Comparison of ENCODE assay signal across 25 mouse cellular contexts in the genomic region with DNA sequence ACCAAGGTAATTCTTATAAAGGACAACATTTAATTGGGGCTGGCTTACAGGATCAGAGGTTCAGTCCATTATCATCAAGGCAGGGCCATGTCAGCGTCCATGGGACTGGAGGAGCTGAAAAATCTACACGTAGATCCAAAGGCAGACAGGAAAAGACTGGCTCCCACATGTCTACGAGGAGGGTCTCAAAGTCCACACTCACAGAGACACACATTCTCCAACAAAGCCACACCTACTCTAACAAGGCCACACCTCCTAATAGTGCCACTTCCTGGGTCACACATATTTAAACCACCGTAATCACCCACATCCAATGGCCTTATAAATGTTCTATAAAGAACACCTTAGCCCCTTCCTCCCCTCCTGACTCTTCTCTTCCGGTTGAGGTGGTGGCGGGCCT. TPM values are rescaled to one million over a fixed set of nuclear protein-coding genes. Genes with fewer than 3 reads are reported as not detected.
DNase-seq lines count a peak whose midpoint lies in the region; ATAC-seq and TF ChIP-seq lines count a peak whose summit lies in the region.
"Had no signal": no experiment of that assay in that cellular context is flagged by ENCODE, and none has a peak within 500 bp of the region (broad histone marks: within the 10 kb centered on the region; RNA-seq: fewer than 3 reads in every experiment).

No protein-coding gene starts in this region.

- no peaks in the 10 kb centered on the region for H3K36me3 ChIP-seq in intestine, postnatal 0 days (ENCODE audit: control insufficient read depth, insufficient read depth)
- H3K36me3 ChIP-seq in stomach, postnatal 0 days (ENCODE audit: control insufficient read depth, insufficient read depth, low read length), result no peaks in the 10 kb centered on the region
- H3K36me3 ChIP-seq: forebrain, embryonic 10.5 days; G1E; hindbrain, embryonic 10.5 days; hindbrain, embryonic 13.5 days had no signal

- peak; percentile 62 for DNase-seq in heart, adult 11 months
- DNase-seq in heart, postnatal 36 days, result no peak
- peak; percentile 6 for DNase-seq in testis, postnatal 10 days (ENCODE audit: low spot score)
- no peak for DNase-seq in testis, postnatal 14 days (ENCODE audit: low spot score)
- no peak for DNase-seq in lung, postnatal 4 days
- no peak for DNase-seq in stomach, postnatal 0 days (ENCODE audit: low spot score)
- DNase-seq: adrenal gland, adult 2 months; adrenal gland, postnatal 36 days; B cell, adult 2 months; cerebellum, adult 18-20 months; cerebellum, adult 9-10 months; cerebellum, postnatal 14 days; gastrocnemius, postnatal 10 days; gastrocnemius, postnatal 36 days had no signal

- WGBS in intestine, postnatal 0 days, result 60% methylated on average over 6 of the region's 6 CpGs
- 85% methylated on average over 6 of the region's 6 CpGs for WGBS in stomach, postnatal 0 days

- no peak overlapping the region for H3K9ac ChIP-seq in intestine, postnatal 0 days (ENCODE audit: low read depth, low read length)
- H3K9ac ChIP-seq in stomach, postnatal 0 days (ENCODE audit: low read length), result no peak overlapping the region
- H3K9ac ChIP-seq: forebrain, embryonic 13.5 days; hindbrain, embryonic 13.5 days had no signal

- H3K4me2 ChIP-seq in intestine, postnatal 0 days (replicated peaks; ENCODE audit: low read depth), result no peak overlapping the region
- no peak overlapping the region for H3K4me2 ChIP-seq in stomach, postnatal 0 days (replicated peaks; ENCODE audit: low read depth)
- H3K4me2 ChIP-seq: forebrain, embryonic 13.5 days; heart, embryonic 11.5 days; hindbrain, embryonic 13.5 days had no signal

- H3K27me3 ChIP-seq in intestine, postnatal 0 days (replicated peaks; ENCODE audit: control insufficient read depth, insufficient read depth, low read length), result no peaks in the 10 kb centered on the region
- H3K27me3 ChIP-seq in stomach, postnatal 0 days (ENCODE audit: control insufficient read depth, insufficient read depth, low read length), result no peaks in the 10 kb centered on the region
- H3K27me3 ChIP-seq: Patski had no signal

- no peak for TF ChIP-seq CTCF in intestine, postnatal 0 days (IDR thresholded peaks at IDR 0.05; ENCODE audit: low read depth)
- no peak for TF ChIP-seq CTCF in stomach, postnatal 0 days (IDR thresholded peaks at IDR 0.05; ENCODE audit: low read depth)

- no peak for TF ChIP-seq EP300 in stomach, postnatal 0 days (optimal IDR thresholded peaks at IDR 0.05)

- no peaks in the 10 kb centered on the region for H3K9me3 ChIP-seq in intestine, postnatal 0 days (ENCODE audit: control insufficient read depth)
- H3K9me3 ChIP-seq in stomach, postnatal 0 days (ENCODE audit: control insufficient read depth, low read length), result no peaks in the 10 kb centered on the region
- H3K9me3 ChIP-seq: forebrain, embryonic 10.5 days; forebrain, embryonic 13.5 days; G1E; hindbrain, embryonic 10.5 days; hindbrain, embryonic 13.5 days had no signal

- no peak overlapping the region for H3K27ac ChIP-seq in intestine, postnatal 0 days (ENCODE audit: low read depth, low read length)
- H3K27ac ChIP-seq in stomach, postnatal 0 days (replicated peaks), result no peak overlapping the region
- H3K27ac ChIP-seq: forebrain, embryonic 10.5 days; forebrain, embryonic 13.5 days; hindbrain, embryonic 10.5 days; hindbrain, embryonic 13.5 days had no signal

- intact Hi-C loops in heart, postnatal 36 days (cut with DNase I), result no loop called here

- H3K4me3 ChIP-seq in intestine, postnatal 0 days (ENCODE audit: low read depth, low read length), result no peak overlapping the region
- no peak overlapping the region for H3K4me3 ChIP-seq in stomach, postnatal 0 days (ENCODE audit: low read depth, low read length)
- H3K4me3 ChIP-seq: forebrain, embryonic 10.5 days; forebrain, embryonic 13.5 days; hindbrain, embryonic 10.5 days; hindbrain, embryonic 13.5 days had no signal

- peak; percentile 76 for ATAC-seq in intestine, postnatal 0 days
- no peak for ATAC-seq in stomach, postnatal 0 days (ENCODE audit: low FRiP score, low TSS enrichment)
- ATAC-seq: forebrain, embryonic 13.5 days; forebrain, embryonic 16.5 days; hindbrain, embryonic 16.5 days; Patski had no signal

- H3K4me1 ChIP-seq in intestine, postnatal 0 days (replicated peaks; ENCODE audit: control insufficient read depth, insufficient read depth, low read length), result peaks cover 4% of the 10 kb centered on the region
- H3K4me1 ChIP-seq in stomach, postnatal 0 days (replicated peaks; ENCODE audit: control insufficient read depth, insufficient read depth), result peaks cover 5% of the 10 kb centered on the region; the same call in 1 of the 2 replicates

RNA-seq across cellular contexts. Expression of a gene that starts 5.2 kb away (rescaled TPM):
- 10 to 100 TPM; 13.2 to 19.1 TPM for total RNA-seq in heart, postnatal 36 days (2021)
- polyA plus RNA-seq in intestine, postnatal 0 days (2015; fragmentation: Nextera tagmentation; extraction: Ambion mirVana), result 32.3 and 35.0 TPM in 2 replicates
- 13.4 and 13.9 TPM in 2 replicates for polyA plus RNA-seq in stomach, postnatal 0 days (2015; fragmentation: Nextera tagmentation; extraction: Ambion mirVana)

RNA-seq across cellular contexts. Expression of a gene that starts 55.3 kb away (rescaled TPM):
- 10 to 100 TPM; 32.3 to 37.0 TPM for total RNA-seq in heart, postnatal 36 days (2021)
- polyA plus RNA-seq in intestine, postnatal 0 days (2015; fragmentation: Nextera tagmentation; extraction: Ambion mirVana), result 84.5 and 87.9 TPM in 2 replicates
- 77.0 and 77.9 TPM in 2 replicates for polyA plus RNA-seq in stomach, postnatal 0 days (2015; fragmentation: Nextera tagmentation; extraction: Ambion mirVana)

RNA-seq across cellular contexts. Expression of a gene that starts 56.5 kb away (rescaled TPM):
- total RNA-seq in heart, postnatal 36 days (2021), result under 1 TPM; 0.44 to 0.54 TPM
- polyA plus RNA-seq in intestine, postnatal 0 days (2015; fragmentation: Nextera tagmentation; extraction: Ambion mirVana), result 0.08 and 0.09 TPM in 2 replicates
- polyA plus RNA-seq in stomach, postnatal 0 days (2015; fragmentation: Nextera tagmentation; extraction: Ambion mirVana), result 0.29 and 0.45 TPM in 2 replicates
- polyA plus RNA-seq: heart, embryonic 14.5 days; Patski had no signal

Comparison
In these comparisons a context has a peak if more than half of its experiments do, and no peak if none do; other contexts are left out.
1. DNase-seq: peak in heart, adult 11 months (single experiment) and testis, postnatal 10 days (single experiment); none in heart, postnatal 36 days (0 of 2), testis, postnatal 14 days (single experiment), lung, postnatal 4 days (0 of 2) and stomach, postnatal 0 days (single experiment).